In genomic region chr2:153348100-153348831, GRCm38 (mm10) we compare ENCODE assay signal across 8 mouse cellular contexts. TPM values are rescaled to one million over a fixed set of nuclear protein-coding genes. Genes with fewer than 3 reads are reported as not detected.
A peak's percentile ranks its signal among the peaks of the same experiment; 100 is the strongest.
DNase-seq lines count a peak whose midpoint lies in the region; ATAC-seq lines count a peak whose summit lies in the region.

No protein-coding gene starts in this region.

- H3K9ac ChIP-seq in heart, embryonic 16.5 days (ENCODE audit: low read length), result peak overlapping the region; percentile 97
- H3K9ac ChIP-seq in hindbrain, embryonic 14.5 days, result peak overlapping the region; percentile 95
- peak overlapping the region; percentile 33; the same call in 1 of the 2 replicates for H3K9ac ChIP-seq in midbrain, embryonic 13.5 days (replicated peaks)

- peaks cover 41% of the 10 kb centered on the region for H3K4me1 ChIP-seq in heart, embryonic 16.5 days (ENCODE audit: control insufficient read depth, insufficient read depth, low read length)
- H3K4me1 ChIP-seq in hindbrain, embryonic 14.5 days (replicated peaks; ENCODE audit: control insufficient read depth, insufficient read depth, low read length), result peaks cover 27% of the 10 kb centered on the region
- H3K4me1 ChIP-seq in midbrain, embryonic 13.5 days (replicated peaks), result peaks cover 47% of the 10 kb centered on the region

- peaks cover 3% of the 10 kb centered on the region; the same call in 1 of the 2 replicates for H3K36me3 ChIP-seq in heart, embryonic 16.5 days (ENCODE audit: control insufficient read depth, insufficient read depth)
- peaks cover 14% of the 10 kb centered on the region for H3K36me3 ChIP-seq in hindbrain, embryonic 14.5 days (replicated peaks; ENCODE audit: control insufficient read depth, insufficient read depth)
- peaks cover 10% of the 10 kb centered on the region for H3K36me3 ChIP-seq in midbrain, embryonic 13.5 days

- H3K9me3 ChIP-seq in heart, embryonic 16.5 days (replicated peaks; ENCODE audit: control insufficient read depth, low read length), result no peaks in the 10 kb centered on the region
- no peaks in the 10 kb centered on the region for H3K9me3 ChIP-seq in hindbrain, embryonic 14.5 days (ENCODE audit: control insufficient read depth, low read length)
- H3K9me3 ChIP-seq in midbrain, embryonic 13.5 days, result no peaks in the 10 kb centered on the region

- H3K27me3 ChIP-seq in heart, embryonic 16.5 days (ENCODE audit: control insufficient read depth, insufficient read depth, low read length), result no peaks in the 10 kb centered on the region
- H3K27me3 ChIP-seq in hindbrain, embryonic 14.5 days (ENCODE audit: control insufficient read depth, insufficient read depth, low read length), result no peaks in the 10 kb centered on the region
- no peaks in the 10 kb centered on the region for H3K27me3 ChIP-seq in midbrain, embryonic 13.5 days

- ATAC-seq in heart, embryonic 16.5 days (replicated peaks; ENCODE audit: extremely low read depth, insufficient read depth, low FRiP score), result no peak
- no peak for ATAC-seq in hindbrain, embryonic 14.5 days (ENCODE audit: low FRiP score)
- ATAC-seq in midbrain, embryonic 13.5 days, result no peak

- DNase-seq in heart, adult 11 months, result no peak
- peak; percentile 54 for DNase-seq in NIH3T3 (ENCODE audit: low read depth)
- DNase-seq in hindbrain, embryonic 14.5 days (ENCODE audit: low spot score), result no peak
- DNase-seq in urinary bladder, postnatal 36 days (ENCODE audit: low spot score in 2 of 2), result no peak
- DNase-seq in lung, postnatal 25 days (ENCODE audit: low spot score), result no peak
- no peak for DNase-seq in urinary bladder, postnatal 14 days (ENCODE audit: low spot score)

- 29% methylated on average over 6 of the region's 6 CpGs for WGBS in heart, embryonic 16.5 days
- WGBS in hindbrain, embryonic 14.5 days, result 57% methylated on average over 6 of the region's 6 CpGs
- 61% methylated on average over 6 of the region's 6 CpGs for WGBS in midbrain, embryonic 13.5 days

- peak overlapping the region; percentile 78 for H3K27ac ChIP-seq in heart, embryonic 16.5 days (ENCODE audit: low read length)
- no peak overlapping the region for H3K27ac ChIP-seq in hindbrain, embryonic 14.5 days
- H3K27ac ChIP-seq in midbrain, embryonic 13.5 days, result no peak overlapping the region

- peak overlapping the region; percentile 85 for H3K4me2 ChIP-seq in heart, embryonic 16.5 days (ENCODE audit: low read depth, low read length)
- H3K4me2 ChIP-seq in hindbrain, embryonic 14.5 days (replicated peaks), result peak overlapping the region; percentile 88
- H3K4me2 ChIP-seq in midbrain, embryonic 13.5 days (replicated peaks), result peak overlapping the region; percentile 74

- peak overlapping the region; percentile 63 for H3K4me3 ChIP-seq in heart, embryonic 16.5 days (ENCODE audit: low read length)
- H3K4me3 ChIP-seq in hindbrain, embryonic 14.5 days (replicated peaks; ENCODE audit: low read length), result peak overlapping the region; percentile 94
- H3K4me3 ChIP-seq in midbrain, embryonic 13.5 days (replicated peaks), result peak overlapping the region; percentile 83

RNA-seq across cellular contexts. Expression of gene Asxl1, which starts 2.6 kb away (rescaled TPM):
- polyA plus RNA-seq in heart, embryonic 16.5 days (2015; fragmentation: Nextera tagmentation; extraction: Ambion mirVana), result 7.4 and 8.7 TPM in 2 replicates
- 14.2 and 15.2 TPM in 2 replicates for polyA plus RNA-seq in hindbrain, embryonic 14.5 days (2014; fragmentation: Nextera tagmentation; extraction: Ambion mirVana)
- polyA plus RNA-seq in midbrain, embryonic 13.5 days (2015; fragmentation: Nextera tagmentation; extraction: Ambion mirVana), result 9.9 and 10.4 TPM in 2 replicates

RNA-seq across cellular contexts. Expression of gene Kif3b, which starts 57.1 kb away (rescaled TPM):
- polyA plus RNA-seq in heart, embryonic 16.5 days (2015; fragmentation: Nextera tagmentation; extraction: Ambion mirVana), result 5.4 and 6.2 TPM in 2 replicates
- 17.3 and 21.2 TPM in 2 replicates for polyA plus RNA-seq in hindbrain, embryonic 14.5 days (2014; fragmentation: Nextera tagmentation; extraction: Ambion mirVana)
- 15.4 and 15.6 TPM in 2 replicates for polyA plus RNA-seq in midbrain, embryonic 13.5 days (2015; fragmentation: Nextera tagmentation; extraction: Ambion mirVana)

Comparison
In these comparisons a context has a peak if more than half of its experiments do, and no peak if none do; other contexts are left out.
1. H3K9ac ChIP-seq: peak in every context shown above with its lines; median percentile 97 in heart, embryonic 16.5 days; 95 in hindbrain, embryonic 14.5 days; 33 in midbrain, embryonic 13.5 days.